Mouse (Mus musculus): Measurements from ENCODE around the gene Ajuba. TPM values are rescaled to one million over a fixed set of nuclear protein-coding genes. Genes with fewer than 3 reads are reported as not detected.
A peak's percentile ranks its signal among the peaks of the same experiment; 100 is the strongest.

The Ajuba gene
- polyA plus RNA-seq, 1 experiment: 1.9 TPM

- H3K27me3 ChIP-seq (ENCODE audit: control insufficient read depth, insufficient read depth, low read length): peaks cover 10% of the 10 kb centered on the region; the same call in 1 of the 2 replicates
- H3K27ac ChIP-seq (ENCODE audit: insufficient read depth, low read length): no peak overlapping the region
- 31% methylated on average over 4 of the region's 4 CpGs for WGBS
- H3K4me3 ChIP-seq (replicated peaks; ENCODE audit: insufficient read depth, low read depth, low read length): no peak overlapping the region
- H3K4me1 ChIP-seq (ENCODE audit: control insufficient read depth, insufficient read depth, low read length): no peaks in the 10 kb centered on the region
- TF ChIP-seq POLR2A (IDR thresholded peaks at IDR 0.05; ENCODE audit: borderline replicate concordance, insufficient read depth, low read length) (no peak), CTCF (IDR thresholded peaks at IDR 0.05; ENCODE audit: borderline replicate concordance, insufficient read depth, low read depth, low read length) (no peak)
- no peak for DNase-seq
These were observed 3.1 kb downstream of the Ajuba start for GRCm38 (mm10) chr14:54574253-54574652.

DNA sequence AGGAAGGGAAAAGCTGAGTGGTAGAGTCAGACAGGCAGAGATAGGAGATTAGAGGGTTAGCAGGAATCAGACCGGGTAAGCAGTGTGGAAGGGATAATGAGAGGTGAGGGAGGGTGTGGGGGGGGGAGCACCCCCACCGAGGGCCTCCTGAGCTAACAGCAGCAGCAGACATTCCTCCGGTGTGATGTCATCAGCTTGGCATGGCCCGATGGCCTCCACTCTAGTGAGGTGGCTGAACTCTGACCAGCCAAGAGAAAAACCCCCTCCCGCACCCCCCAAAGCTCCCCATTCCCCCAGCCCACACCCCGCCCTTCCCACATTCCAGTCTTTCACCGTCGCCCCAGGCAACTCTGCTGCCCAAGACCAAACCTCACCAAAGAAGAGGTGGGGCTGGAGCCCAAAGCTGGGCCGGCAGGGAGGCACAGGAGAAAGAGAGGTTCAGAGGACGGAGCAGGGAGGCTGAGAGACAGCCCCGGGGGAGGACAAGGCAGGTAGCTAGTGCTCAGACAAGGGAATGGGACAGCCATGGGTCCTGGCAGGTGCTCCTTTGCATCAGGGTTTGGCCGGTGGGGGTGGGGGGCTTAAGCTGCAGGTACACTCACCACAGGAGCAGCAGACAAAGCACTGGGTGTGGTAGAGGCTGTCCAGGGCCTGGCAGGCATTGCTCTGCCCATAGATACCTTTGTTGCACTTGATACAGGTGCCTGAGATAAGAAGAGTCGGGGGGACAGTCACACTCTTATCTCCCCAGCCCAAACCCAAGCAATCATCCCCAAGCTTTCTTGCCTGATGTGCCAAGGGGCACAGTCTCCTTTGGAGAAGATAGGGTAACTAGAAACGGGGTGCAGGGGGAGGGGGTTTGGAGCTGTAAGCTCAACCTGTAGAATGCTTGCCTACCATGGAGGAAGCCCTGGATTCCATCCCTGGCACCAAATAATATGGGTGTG is 4.3 kb downstream of the Ajuba start:
- DNase-seq: no peak
- Histone ChIP-seq H3K4me3 (replicated peaks; ENCODE audit: insufficient read depth, low read depth, low read length) (no peak overlapping the region), H3K27me3 (ENCODE audit: control insufficient read depth, insufficient read depth, low read length) (peaks cover 10% of the 10 kb centered on the region; the same call in 1 of the 2 replicates), H3K27ac (ENCODE audit: insufficient read depth, low read length) (no peak overlapping the region), H3K4me1 (ENCODE audit: control insufficient read depth, insufficient read depth, low read length) (no peaks in the 10 kb centered on the region)
- TF ChIP-seq CTCF (IDR thresholded peaks at IDR 0.05; ENCODE audit: borderline replicate concordance, insufficient read depth, low read depth, low read length) (no peak), POLR2A (IDR thresholded peaks at IDR 0.05; ENCODE audit: borderline replicate concordance, insufficient read depth, low read length) (no peak)
- 44% methylated on average over 14 of the region's 14 CpGs for WGBS

DNA sequence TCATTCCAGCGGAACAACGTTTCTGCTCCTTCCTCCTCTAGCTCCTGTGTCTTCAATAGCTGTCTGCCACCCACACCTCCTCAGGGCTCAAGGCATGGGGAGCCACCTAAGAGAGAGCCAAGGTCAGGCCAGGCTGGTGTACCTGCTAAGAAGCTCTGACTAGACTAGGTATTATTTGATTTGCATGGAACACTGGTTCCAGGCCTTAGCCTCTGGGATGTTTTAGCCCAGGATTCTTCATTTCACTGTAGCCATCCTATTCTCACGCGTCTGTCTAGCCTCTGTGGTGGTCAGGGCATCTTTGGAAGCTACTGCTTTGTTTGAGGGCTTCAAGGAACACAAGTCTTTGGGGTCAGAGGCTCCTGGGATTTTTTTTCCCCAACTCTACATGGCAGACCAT is 5.2 kb downstream of the Ajuba start:
- H3K4me3 ChIP-seq (replicated peaks; ENCODE audit: insufficient read depth, low read depth, low read length): no peak overlapping the region
- no peak for TF ChIP-seq POLR2A (IDR thresholded peaks at IDR 0.05; ENCODE audit: borderline replicate concordance, insufficient read depth, low read length)
- no peak for TF ChIP-seq CTCF (IDR thresholded peaks at IDR 0.05; ENCODE audit: borderline replicate concordance, insufficient read depth, low read depth, low read length)
- 56% methylated on average over 4 of the region's 4 CpGs for WGBS
- H3K4me1 ChIP-seq (ENCODE audit: control insufficient read depth, insufficient read depth, low read length): no peaks in the 10 kb centered on the region
- peaks cover 10% of the 10 kb centered on the region; the same call in 1 of the 2 replicates for H3K27me3 ChIP-seq (ENCODE audit: control insufficient read depth, insufficient read depth, low read length)
- no peak for DNase-seq
- no peak overlapping the region for H3K27ac ChIP-seq (ENCODE audit: insufficient read depth, low read length)

GRCm38 (mm10) chr14:54569451-54570392 is 7.6 kb downstream of the Ajuba start:
- Histone ChIP-seq H3K27ac (ENCODE audit: insufficient read depth, low read length) (no peak overlapping the region), H3K27me3 (ENCODE audit: control insufficient read depth, insufficient read depth, low read length) (no peaks in the 10 kb centered on the region), H3K4me1 (ENCODE audit: control insufficient read depth, insufficient read depth, low read length) (no peaks in the 10 kb centered on the region), H3K4me3 (replicated peaks; ENCODE audit: insufficient read depth, low read depth, low read length) (no peak overlapping the region)
- no peak for DNase-seq
- no peak for TF ChIP-seq POLR2A (IDR thresholded peaks at IDR 0.05; ENCODE audit: borderline replicate concordance, insufficient read depth, low read length)
- TF ChIP-seq CTCF (IDR thresholded peaks at IDR 0.05; ENCODE audit: borderline replicate concordance, insufficient read depth, low read depth, low read length): no peak
- WGBS: 74% methylated on average over 17 of the region's 17 CpGs

DNA sequence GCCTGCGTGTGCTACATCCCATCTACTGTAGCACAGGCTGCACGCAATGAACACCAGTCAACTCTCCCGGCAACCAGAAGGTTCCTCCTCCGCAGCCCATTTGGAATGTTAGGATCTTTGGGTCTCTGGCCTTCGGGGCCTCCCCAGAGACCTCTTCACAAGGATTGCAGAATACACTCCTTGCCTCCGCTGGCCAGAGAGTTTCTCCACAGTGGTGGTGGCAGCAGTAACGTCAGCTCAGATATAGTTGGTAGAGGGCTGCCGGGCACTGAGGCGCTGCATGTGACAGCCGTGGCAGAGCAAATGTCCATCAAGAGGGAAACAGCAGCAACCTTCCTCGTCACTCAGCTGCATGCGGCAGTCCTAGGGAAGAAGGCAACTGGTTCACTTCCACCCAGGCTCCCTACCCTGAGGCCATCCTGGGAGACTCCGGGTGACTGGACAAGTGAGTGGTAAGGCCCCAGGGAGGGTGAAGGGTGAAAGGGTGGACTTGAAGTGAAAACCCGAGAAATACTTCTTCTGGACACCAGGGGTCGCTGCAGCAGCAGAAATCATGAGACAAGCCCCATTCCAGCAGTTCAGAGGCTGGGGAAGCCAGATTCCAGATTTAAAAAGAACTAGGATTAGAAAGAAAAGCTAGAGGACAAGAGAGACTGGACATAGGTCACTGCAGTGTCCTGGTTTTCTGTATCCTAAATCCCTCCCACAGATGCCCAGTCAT is 8.5 kb downstream of the Ajuba start:
- DNase-seq: peak; percentile 61 to 75
- Histone ChIP-seq H3K4me1 (ENCODE audit: control insufficient read depth, insufficient read depth, low read length) (no peaks in the 10 kb centered on the region), H3K4me3 (replicated peaks; ENCODE audit: insufficient read depth, low read depth, low read length) (no peak overlapping the region), H3K27ac (ENCODE audit: insufficient read depth, low read length) (no peak overlapping the region), H3K27me3 (ENCODE audit: control insufficient read depth, insufficient read depth, low read length) (no peaks in the 10 kb centered on the region)
- TF ChIP-seq CTCF (IDR thresholded peaks at IDR 0.05; ENCODE audit: borderline replicate concordance, insufficient read depth, low read depth, low read length) (peak; percentile 85), POLR2A (IDR thresholded peaks at IDR 0.05; ENCODE audit: borderline replicate concordance, insufficient read depth, low read length) (no peak)
- WGBS: 70% methylated on average over 15 of the region's 15 CpGs

DNA sequence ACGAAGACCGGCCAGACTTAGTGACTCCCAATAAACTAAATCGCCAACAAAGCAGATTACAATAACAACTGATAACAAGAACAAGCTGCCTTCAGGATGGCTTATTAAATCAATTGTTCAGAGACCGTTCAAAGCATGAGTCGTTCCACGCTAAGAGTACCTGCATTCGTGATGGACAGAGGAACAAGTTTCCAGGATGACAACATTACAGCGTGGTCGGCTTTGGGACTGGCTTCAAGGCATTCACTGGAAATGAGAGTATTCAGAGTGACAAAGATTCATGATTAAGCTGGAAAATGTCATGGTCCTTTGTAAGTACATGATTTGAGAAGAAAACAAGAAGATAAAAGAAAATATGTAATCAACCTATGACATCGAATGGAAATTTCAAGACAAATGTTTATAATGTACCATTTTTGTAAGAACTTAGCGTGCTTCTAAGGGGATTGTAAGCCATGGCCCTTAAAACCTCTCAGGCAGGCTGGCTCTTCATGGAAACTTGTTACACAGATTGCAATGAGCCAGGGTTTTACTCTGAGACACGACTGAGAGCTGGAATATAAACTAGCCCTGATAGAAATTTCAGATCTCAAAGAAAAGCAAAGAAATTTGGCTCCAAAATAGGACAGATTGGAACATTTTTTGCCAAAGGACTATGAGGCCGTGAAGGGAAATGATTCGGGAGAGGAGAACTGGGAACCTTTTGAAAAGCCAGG is 16.7 kb downstream of the Ajuba start:
- DNase-seq: no peak
- 77% methylated on average over 14 of the region's 14 CpGs for WGBS
- H3K4me3 ChIP-seq (replicated peaks; ENCODE audit: insufficient read depth, low read depth, low read length): no peak overlapping the region

More for the DNA sequence above, 16.7 kb downstream of the Ajuba start:
- Histone ChIP-seq H3K4me1 (ENCODE audit: control insufficient read depth, insufficient read depth, low read length) (no peaks in the 10 kb centered on the region), H3K27me3 (ENCODE audit: control insufficient read depth, insufficient read depth, low read length) (no peaks in the 10 kb centered on the region), H3K27ac (ENCODE audit: insufficient read depth, low read length) (no peak overlapping the region)
- TF ChIP-seq CTCF (IDR thresholded peaks at IDR 0.05; ENCODE audit: borderline replicate concordance, insufficient read depth, low read depth, low read length) (no peak), POLR2A (IDR thresholded peaks at IDR 0.05; ENCODE audit: borderline replicate concordance, insufficient read depth, low read length) (no peak)

All from cerebellum, adult 2 months (tissue).